Mouse (Mus musculus) E14TG2a.4 (cell line): ENCODE measurements around the gene Gm13090.

Experiments used
- H3K27me3 ChIP-seq: 2 replicates; pipeline ENCODE4 v1.6.1; 2014; ENCODE audit warnings: low read length, control low read depth; ENCODE audit not compliant: insufficient read depth
- H3K36me3 ChIP-seq: 2 replicates; pipeline ENCODE4 v1.6.1; 2014; ENCODE audit warnings: low read length, control low read depth; ENCODE audit not compliant: insufficient read depth
- H3K4me1 ChIP-seq: replicated peaks from 2 replicates; pipeline ENCODE4 v1.6.1; 2014; ENCODE audit warnings: low read depth, low read length, control low read depth
- H3K4me3 ChIP-seq: replicated peaks from 2 replicates; pipeline ENCODE4 v1.5.1; 2014; ENCODE audit warnings: mild to moderate bottlenecking, low read length
- H3K9me3 ChIP-seq: 2 replicates; pipeline ENCODE4 v1.6.1; 2014; ENCODE audit warnings: low read length, control low read depth
- CTCF ChIP-seq: conservative IDR thresholded peaks from 2 replicates; pipeline ENCODE4 v1.5.1; 2014; ENCODE audit warnings: low read length
- NANOG ChIP-seq: IDR thresholded peaks from 2 replicates; pipeline ENCODE4 v1.6.1; 2014; ENCODE audit warnings: borderline replicate concordance, low read length, mixed read lengths
- POU5F1 ChIP-seq: IDR thresholded peaks from 2 replicates; pipeline ENCODE4 v1.6.1; 2014; ENCODE audit warnings: low read length, borderline replicate concordance

Gm13090 gene

DNA sequence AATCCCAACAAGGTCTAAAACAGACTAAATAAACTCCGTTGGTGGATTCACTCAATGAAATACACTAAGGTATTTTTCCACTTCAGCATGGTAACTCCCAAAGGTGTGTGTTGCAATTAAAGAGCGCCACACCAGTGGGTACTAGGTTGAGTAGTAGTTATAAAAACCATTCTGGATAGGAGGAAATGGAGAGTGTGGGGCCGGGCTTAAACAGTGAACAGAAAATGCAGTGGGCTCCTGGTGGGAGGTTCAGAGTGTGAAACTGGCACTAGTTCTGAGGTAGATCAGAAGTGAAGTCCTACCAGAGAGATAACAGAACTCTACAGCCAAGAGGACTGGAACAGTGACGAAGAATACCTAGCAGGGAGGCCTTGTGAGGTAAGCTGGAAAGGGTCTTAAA lies 30.7 kb upstream of the Gm13090 start:
- Histone ChIP-seq H3K4me3 (peak overlapping the region; percentile 98), H3K27me3 (no peaks in the 10 kb centered on the region), H3K36me3 (peaks cover 32% of the 10 kb centered on the region), H3K4me1 (peaks cover 18% of the 10 kb centered on the region), H3K9me3 (peaks cover 9% of the 10 kb centered on the region; the same call in 1 of the 2 replicates)
- TF ChIP-seq POU5F1 (no peak), CTCF (no peak), NANOG (no peak)

DNA sequence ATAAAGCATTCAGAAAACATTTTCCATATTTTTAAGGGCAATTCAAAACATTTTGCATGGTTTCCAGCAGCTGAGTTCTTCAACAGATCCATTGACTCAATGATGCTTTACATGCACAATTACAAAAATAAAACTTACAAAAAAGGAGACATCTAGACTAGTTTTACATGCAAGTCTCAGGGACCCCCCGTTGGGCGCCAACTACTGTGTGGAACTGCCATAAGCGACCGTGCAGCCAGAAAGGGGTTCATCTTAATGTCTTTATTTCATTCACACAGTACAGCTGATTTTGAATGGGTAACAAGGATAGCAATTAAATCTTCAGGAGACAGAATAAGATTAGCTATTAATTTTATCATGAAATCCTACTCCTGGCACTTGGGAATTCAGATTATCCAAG lies 29.8 kb upstream of the Gm13090 start:
- Histone ChIP-seq H3K27me3 (no peaks in the 10 kb centered on the region), H3K4me3 (no peak overlapping the region), H3K4me1 (peaks cover 18% of the 10 kb centered on the region), H3K36me3 (peaks cover 24% of the 10 kb centered on the region), H3K9me3 (peaks cover 9% of the 10 kb centered on the region; the same call in 1 of the 2 replicates)
- TF ChIP-seq CTCF = no peak
- TF ChIP-seq POU5F1 = no peak
- no peak for TF ChIP-seq NANOG

DNA sequence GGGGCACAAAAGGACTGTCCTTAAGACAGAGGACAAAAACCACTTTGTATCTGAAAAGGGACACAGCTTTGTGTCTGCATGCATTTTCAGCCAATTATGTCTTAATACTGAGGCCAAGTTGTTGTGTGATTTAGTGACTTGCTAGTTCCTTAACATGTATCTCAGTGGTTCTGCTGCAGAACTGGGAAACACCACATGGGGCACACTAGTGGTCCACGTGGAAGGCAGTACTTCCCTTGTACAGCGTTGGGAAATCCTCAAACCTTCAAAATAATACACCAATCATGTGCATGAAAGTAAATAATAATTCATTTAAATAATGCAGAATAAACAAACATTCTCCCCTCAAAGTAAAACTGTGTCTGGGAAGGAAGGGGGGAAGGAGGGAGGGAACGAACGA lies 20.6 kb upstream of the Gm13090 start:
- no peaks in the 10 kb centered on the region for H3K27me3 ChIP-seq
- no peaks in the 10 kb centered on the region for H3K9me3 ChIP-seq
- no peak overlapping the region for H3K4me3 ChIP-seq
- TF ChIP-seq CTCF = peak; percentile 11; the same call in 1 of the 2 replicates
- no peak for TF ChIP-seq NANOG
- H3K36me3 ChIP-seq = peaks cover 57% of the 10 kb centered on the region
- 0 out of 2 replicates have a peak, but pooled peaks cover 2% of the 10 kb centered on the region for H3K4me1 ChIP-seq

GRCm38 (mm10) chr4:151070962-151071361 lies 18.4 kb upstream of the Gm13090 start:
- TF ChIP-seq CTCF = no peak
- TF ChIP-seq NANOG = no peak
- TF ChIP-seq POU5F1 = no peak
- no peak overlapping the region for H3K4me3 ChIP-seq
- H3K4me1 ChIP-seq = peaks cover 2% of the 10 kb centered on the region; the same call in 1 of the 2 replicates

DNA sequence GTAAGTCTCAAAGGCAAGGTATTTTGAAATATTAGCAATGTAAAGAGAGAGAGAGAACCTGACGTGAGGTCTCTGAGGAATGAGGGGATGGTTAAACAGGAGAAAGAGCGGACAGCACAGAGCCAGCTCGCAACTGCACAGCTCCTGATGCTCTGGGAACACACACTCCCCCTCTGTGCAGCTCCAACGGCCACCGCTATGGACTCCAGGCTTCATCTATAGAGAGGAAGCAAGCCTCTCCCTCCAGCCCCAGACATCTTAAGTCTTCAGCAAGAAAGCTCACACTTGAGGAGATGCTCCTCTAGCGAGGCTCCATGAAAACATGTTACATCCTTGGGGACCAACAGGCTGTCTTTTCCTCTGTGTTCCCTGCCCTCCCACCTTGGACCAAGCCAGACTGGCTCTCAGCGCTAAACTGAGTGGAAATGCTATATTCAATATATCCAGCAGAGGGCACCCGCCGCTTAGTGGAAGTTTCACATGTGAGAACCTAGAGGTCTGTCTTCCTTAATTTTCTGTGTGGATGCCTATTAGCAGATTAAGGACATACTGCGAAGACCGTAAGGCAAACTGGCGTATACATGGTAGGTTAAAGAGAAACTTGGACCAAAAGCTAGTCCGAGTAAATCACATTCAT lies 16.1 kb upstream of the Gm13090 start:
- H3K4me3 ChIP-seq = no peak overlapping the region
- H3K9me3 ChIP-seq = no peaks in the 10 kb centered on the region
- peaks cover 2% of the 10 kb centered on the region; the same call in 1 of the 2 replicates for H3K4me1 ChIP-seq
- H3K36me3 ChIP-seq = peaks cover 92% of the 10 kb centered on the region
- TF ChIP-seq NANOG (no peak), POU5F1 (no peak), CTCF (peak; percentile 56)
- H3K27me3 ChIP-seq = no peaks in the 10 kb centered on the region

More at GRCm38 (mm10) chr4:151070962-151071361, 18.4 kb upstream of the Gm13090 start:
- no peaks in the 10 kb centered on the region for H3K9me3 ChIP-seq
- no peaks in the 10 kb centered on the region for H3K27me3 ChIP-seq
- H3K36me3 ChIP-seq = peaks cover 79% of the 10 kb centered on the region

- H3K4me3 ChIP-seq = no peak overlapping the region
- peaks cover 95% of the 10 kb centered on the region for H3K36me3 ChIP-seq
- H3K9me3 ChIP-seq = no peaks in the 10 kb centered on the region
- H3K27me3 ChIP-seq = no peaks in the 10 kb centered on the region
- H3K4me1 ChIP-seq = peaks cover 2% of the 10 kb centered on the region; the same call in 1 of the 2 replicates
- TF ChIP-seq CTCF (no peak), NANOG (no peak), POU5F1 (no peak)
Measured at GRCm38 (mm10) chr4:151074817-151075216, 14.6 kb upstream of the Gm13090 start.

GRCm38 (mm10) chr4:151081355-151081754 lies 8.0 kb upstream of the Gm13090 start:
- Histone ChIP-seq H3K27me3 (no peaks in the 10 kb centered on the region), H3K36me3 (peaks cover 81% of the 10 kb centered on the region), H3K4me3 (no peak overlapping the region), H3K9me3 (no peaks in the 10 kb centered on the region), H3K4me1 (peaks cover 40% of the 10 kb centered on the region)
- TF ChIP-seq POU5F1 = no peak
- TF ChIP-seq CTCF = no peak
- TF ChIP-seq NANOG = no peak

GRCm38 (mm10) chr4:151081977-151082376 lies 7.4 kb upstream of the Gm13090 start:
- 0 out of 2 replicates have a peak overlapping the region, but pooled peaks have one; percentile 3 for H3K4me3 ChIP-seq
- H3K36me3 ChIP-seq = peaks cover 75% of the 10 kb centered on the region
- no peaks in the 10 kb centered on the region for H3K9me3 ChIP-seq
- H3K4me1 ChIP-seq = peaks cover 40% of the 10 kb centered on the region
- TF ChIP-seq NANOG (no peak), POU5F1 (no peak), CTCF (no peak)
- H3K27me3 ChIP-seq = no peaks in the 10 kb centered on the region
